Mouse (Mus musculus): ENCODE measurements at regions not wholly inside any gene's neighbourhood (a gene's known extent, or its start where the extent isn't known, plus 50 kb on each side); places are given as distances from the start of the nearest gene placed in this dataset.

DNA sequence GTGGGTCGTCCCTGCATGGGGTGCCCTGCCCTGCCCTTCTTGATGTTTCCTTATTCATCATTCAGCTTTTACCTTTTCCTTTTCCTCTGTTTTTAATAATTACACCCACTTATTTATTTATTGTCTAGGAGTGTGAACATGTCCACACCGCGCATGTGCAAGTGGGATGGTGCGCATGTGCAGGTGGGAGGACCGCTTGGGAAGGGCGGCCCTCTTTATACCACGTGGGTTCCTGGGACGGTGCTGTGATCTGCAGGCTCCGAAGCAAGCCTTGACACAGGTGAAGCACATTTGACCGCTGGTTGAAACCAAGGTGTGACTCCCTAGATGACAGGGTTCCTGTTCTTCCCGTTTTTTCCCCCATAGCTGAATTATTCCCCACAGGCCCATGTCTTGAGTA is 60.0 kb downstream of the Syf2 start:
- intact Hi-C loops (cut with DNase I) = no loop called here

DNA sequence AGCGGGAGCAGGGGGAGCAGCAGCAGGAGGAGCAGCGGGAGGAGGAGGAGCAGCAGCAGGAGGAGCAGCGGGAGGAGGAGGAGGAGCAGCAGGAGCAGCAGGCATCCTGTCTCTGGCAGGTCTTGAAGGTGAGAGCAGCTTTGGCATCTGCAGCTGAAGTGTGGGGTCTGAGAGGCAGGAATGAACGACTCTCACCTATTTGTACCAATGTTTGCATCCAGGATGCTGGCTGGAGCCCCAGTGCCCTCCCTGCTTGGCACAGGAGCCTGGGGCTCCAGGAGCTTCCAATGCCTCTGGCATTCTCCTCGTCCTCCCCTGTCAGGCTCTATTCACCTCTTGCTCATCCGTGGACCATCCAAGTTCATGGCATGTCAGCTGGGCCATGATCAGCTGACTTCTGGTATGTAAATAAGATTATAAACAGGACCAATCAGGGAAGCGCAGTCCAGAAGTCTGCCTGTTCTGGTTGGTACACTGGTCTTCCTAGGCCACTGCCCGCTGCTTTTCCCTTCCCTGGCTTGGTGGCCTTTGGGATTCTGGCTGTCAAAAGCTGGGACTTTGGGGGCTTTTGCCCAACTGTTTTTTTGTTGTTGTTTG is 62.9 kb downstream of the Syf2 start:
- intact Hi-C loops (cut with DNase I) = no loop called here

GRCm38 (mm10) chr4:134994205-134994604 is 63.5 kb downstream of the Syf2 start:
- intact Hi-C loops (cut with DNase I) = no loop called here

GRCm38 (mm10) chr4:134994648-134995047 is 64.0 kb downstream of the Syf2 start:
- intact Hi-C loops (cut with DNase I) = no loop called here

DNA sequence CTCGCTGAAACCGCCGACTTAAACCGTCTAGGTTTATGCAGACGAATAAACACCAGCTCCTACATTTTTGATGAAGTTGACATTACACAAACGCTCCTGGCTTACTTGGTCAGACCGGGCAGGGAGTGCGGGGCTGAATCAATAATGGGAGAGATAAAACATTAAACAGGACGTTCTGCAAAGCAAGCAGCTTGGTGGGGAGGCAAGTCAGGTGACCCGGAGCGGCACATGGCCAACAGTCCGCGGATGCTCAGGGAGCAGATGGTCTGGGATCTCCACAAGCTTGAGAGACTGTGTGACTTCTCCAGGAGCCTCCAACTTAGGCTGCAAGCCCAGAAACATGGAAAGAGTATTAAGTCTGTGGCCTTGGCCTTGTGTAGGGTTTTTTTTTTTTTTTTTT is 64.4 kb downstream of the Syf2 start:
- intact Hi-C loops (cut with DNase I) = no loop called here

GRCm38 (mm10) chr4:134996121-134996520 is 65.4 kb downstream of the Syf2 start:
- intact Hi-C loops (cut with DNase I) = no loop called here

DNA sequence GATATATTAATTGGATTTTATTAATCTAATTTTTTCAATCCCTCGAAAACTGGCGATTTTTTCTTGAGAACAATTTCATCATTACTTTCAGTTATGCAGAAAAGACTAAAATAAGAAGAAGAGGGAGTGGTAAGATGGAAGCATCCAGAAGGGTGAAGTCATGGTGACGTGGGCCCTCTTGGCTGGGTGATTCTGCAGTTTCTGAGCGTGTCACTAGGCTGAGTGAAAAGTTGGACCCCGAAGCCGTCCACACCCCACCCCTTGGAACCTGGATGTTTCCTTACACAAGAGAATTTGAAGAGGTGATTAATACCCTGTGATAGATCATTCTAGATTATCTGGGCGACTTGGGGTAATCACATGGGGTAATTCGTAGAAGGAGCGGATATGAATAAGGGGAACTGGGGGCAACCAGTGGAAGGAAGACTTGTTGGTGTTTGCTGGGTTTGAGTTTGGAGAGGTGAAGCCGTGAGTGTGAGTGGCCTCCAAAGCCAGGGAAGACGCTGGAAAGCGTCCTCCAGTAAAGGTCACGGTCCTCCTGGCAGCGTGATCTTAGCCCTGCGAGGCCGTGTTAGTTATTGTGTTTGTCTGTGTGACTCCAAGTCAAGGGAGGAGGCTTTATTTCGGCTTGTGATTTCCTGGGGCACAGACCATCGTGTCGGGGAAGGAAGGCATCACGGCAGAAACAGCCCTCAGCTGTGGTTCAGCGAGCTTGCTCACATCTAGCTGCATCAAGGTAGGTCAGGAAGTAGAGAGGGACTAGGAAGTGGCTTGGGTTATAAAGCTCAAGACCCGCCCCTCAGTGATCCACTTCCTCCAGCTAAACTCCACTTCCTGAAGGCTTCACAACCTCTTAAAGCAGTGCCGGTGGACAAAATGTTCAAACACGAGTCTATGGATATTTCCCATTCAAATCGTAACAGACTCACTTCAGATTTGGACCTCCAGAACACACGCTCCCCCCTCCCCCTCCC is 67.0 kb downstream of the Syf2 start:
- intact Hi-C loops (cut with DNase I) = no loop called here

GRCm38 (mm10) chr4:134998928-134999658 is 68.4 kb downstream of the Syf2 start:
- intact Hi-C loops (cut with DNase I) = no loop called here

DNA sequence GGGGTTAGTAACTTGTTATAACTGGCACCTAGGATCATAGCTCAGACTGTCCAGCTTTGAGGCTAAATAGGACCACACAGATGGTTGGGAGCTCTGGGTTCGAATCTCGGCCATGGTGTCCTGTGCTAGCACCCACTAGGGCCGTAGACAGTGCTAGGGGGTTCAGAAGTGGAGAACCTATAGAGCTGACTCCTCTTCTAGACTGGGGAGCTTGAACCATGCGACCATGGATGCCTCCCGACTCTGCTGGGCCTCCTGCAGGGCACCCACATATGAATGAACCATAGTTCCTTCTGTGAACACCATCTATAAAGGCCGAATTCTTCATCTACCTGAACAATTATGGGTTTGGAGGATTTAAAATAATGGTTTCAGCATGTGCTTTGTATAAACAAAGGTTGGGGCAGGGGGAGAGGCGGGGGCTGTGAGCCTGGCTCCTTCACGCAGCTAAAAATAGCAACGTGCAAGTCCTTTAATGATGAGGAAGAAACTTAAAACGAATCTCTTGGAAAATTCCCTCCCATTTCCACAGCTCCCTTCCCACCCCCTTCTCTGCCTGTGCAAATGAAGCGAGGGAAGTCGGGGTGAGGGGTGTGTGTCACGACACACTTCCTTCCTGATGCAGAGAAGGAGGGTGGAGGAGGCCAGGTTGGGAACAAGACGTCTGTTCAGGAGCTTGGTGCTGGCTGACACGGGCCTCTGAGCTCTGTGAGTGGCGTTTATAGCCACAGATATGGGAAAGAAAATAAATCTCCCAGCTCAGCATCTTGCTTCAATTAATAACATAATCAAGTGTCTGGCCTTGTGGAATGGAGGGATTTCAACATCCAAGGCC is 71.6 kb downstream of the Syf2 start:
- intact Hi-C loops (cut with DNase I) = no loop called here

GRCm38 (mm10) chr4:135011365-135011764 is 80.7 kb downstream of the Syf2 start:
- intact Hi-C loops (cut with DNase I) = no loop called here

DNA sequence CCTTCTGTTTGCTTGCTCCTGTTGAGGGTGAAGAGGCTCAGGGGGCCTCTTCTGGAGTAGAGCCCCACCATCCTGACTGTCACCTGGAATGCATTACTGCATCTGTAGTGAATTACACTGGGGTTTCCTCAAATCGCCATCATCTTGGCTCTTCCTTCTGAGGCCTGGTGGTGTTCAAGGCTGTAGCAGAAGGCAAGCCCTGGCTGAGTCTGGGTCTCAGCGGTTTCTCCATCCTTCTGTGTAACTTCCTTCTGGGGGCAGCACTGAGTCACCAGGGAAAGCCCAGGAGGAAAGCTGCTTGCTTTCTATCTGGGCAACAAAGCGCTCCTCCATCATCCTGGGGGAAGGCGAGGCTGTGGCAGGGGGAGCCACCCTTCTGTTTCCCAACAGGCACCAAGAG is 82.2 kb downstream of the Syf2 start:
- intact Hi-C loops (cut with DNase I) = no loop called here

DNA sequence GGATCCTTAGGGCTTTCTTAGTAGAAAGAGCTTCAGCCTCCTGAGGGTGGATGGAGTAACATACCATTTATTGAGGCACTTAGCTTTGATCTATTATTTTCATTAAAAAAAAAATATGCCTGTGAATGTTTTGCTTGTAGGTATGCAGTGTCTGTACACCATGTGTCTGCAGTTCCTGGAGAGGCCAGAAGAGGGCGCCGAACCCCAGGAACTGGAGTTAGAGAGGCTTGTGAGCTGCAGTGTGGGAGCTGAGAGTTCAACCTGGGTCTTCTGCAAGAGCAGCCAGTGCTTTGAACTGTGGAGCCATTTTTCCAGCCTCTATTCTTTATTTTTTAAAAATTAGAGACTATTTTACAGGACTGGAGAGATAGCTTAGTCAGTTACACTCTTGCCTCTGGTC is 83.2 kb downstream of the Syf2 start:
- intact Hi-C loops (cut with DNase I) = no loop called here

DNA sequence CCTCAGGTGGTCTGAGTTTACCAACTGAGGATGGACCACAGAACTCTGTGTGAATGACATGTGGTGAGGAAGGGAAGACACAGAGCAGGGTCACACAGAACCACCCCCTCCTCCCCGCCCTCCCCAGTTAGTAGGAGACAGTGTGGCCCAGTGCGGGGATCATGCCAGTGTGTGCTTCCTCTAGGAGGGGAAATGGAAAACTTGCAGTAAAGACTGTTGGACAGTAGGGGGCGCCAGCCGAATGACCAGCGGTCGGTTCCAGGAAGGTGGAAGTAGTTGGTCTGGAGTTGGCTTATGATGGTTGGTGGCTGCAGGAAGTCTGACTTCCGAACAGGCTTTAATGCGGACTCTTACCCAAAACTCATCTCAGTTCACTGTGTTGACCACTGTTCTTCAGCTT is 87.3 kb downstream of the Syf2 start:
- intact Hi-C loops (cut with DNase I) = loop anchor here (2.0 to 5.0 kb wide), 3 partner anchors 49 to 189 kb away; no protein-coding TSS in a partner anchor

DNA sequence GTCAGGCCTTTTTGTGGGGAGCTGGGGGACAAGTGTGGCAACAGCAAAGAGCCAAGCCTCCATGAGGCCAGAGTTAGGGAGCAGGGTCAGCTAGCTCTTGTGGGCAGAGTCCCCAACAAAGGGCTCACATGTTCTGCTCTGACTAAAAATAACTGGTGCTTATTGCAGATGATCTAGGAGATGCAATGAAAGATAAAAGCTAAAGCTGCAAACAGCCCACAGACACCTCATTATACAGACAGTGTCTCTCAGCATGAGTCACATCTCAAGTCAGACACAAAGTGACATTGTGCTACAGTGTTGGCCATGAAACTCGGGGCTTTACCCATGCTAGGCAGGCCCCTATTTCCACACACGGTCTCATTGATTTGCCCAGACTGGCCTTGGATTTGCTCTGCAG is 88.4 kb downstream of the Syf2 start:
- intact Hi-C loops (cut with DNase I) = loop anchor here (2.0 to 5.0 kb wide), 3 partner anchors 48 to 188 kb away; no protein-coding TSS in a partner anchor

- intact Hi-C loops (cut with DNase I) = no loop called here
These were observed 89.7 kb downstream of the Syf2 start for GRCm38 (mm10) chr4:135020262-135020991.

DNA sequence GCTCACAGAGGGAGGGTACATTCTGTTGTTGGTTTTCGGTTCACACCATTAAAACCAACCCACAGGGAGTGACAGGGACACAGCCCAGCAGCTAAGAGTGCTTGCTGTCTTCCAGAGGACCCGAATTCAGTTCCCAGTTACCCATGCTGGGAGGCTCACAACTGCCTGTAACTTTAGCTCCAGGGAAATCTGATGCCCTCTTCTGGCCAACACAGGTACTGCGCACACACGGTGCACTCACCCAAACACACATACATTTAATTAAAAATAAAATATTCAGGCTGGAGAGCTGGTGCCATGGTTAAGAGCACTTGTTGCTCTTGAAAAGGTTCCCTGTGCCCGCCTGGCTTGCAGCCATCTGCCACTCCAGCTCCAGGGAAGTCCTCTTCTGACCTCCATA is 92.5 kb downstream of the Syf2 start:
- intact Hi-C loops (cut with DNase I) = no loop called here

DNA sequence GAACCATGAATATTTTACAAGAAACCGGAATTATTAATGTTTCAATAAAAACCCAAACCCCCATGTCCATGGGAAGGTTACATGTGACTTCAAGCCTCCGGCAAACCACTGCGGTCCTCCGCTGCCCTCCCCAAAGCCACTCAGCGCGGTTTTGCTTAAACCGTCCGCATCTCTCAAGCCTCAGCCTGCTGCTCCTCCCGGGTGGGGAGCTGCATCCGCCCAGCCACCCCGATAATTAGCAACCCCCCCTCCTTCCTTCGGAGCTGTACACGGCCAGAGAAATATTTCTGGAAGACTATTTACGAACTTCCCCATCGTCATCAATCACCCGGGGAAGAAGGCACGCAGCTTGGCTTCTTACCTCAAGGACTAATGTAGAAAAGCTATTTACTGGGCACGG is 94.7 kb upstream of the Runx3 start:
- intact Hi-C loops (cut with DNase I) = no loop called here

GRCm38 (mm10) chr4:135027136-135027535 is 93.3 kb upstream of the Runx3 start:
- intact Hi-C loops (cut with DNase I) = no loop called here

- intact Hi-C loops (cut with DNase I) = no loop called here
These were observed 90.7 kb upstream of the Runx3 start for GRCm38 (mm10) chr4:135029723-135030122.

- intact Hi-C loops (cut with DNase I) = no loop called here
These were observed 88.0 kb upstream of the Runx3 start for GRCm38 (mm10) chr4:135032461-135032860.

Measured in adrenal gland (tissue).